Mouse (Mus musculus) hindbrain, embryonic 13.5 days (tissue): Measurements from ENCODE around the gene Ankrd13d. TPM values are rescaled to one million over a fixed set of nuclear protein-coding genes. Genes with fewer than 3 reads are reported as not detected.
A peak's percentile ranks its signal among the peaks of the same experiment; 100 is the strongest.

Source experiments
- ATAC-seq: fragments of 200-750 bp; cut with Nextera tagmentation; 2 replicates; pipeline ENCODE4 v1.8.0; 2017; ENCODE audit warnings: moderate TSS enrichment; ENCODE audit not compliant: low FRiP score
- H3K27ac ChIP-seq: fragments of 300-500 bp; sonication (generic); 2 replicates; pipeline ENCODE4 v1.5.1; 2015; ENCODE audit warnings: inconsistent platforms, mild to moderate bottlenecking, moderate library complexity
- H3K27me3 ChIP-seq: fragments of 300-500 bp; sonication (generic); 2 replicates; pipeline ENCODE4 v1.6.1; 2015; ENCODE audit warnings: mild to moderate bottlenecking, inconsistent platforms
- H3K36me3 ChIP-seq: fragments of 300-500 bp; sonication (generic); 2 replicates; pipeline ENCODE4 v1.6.1; 2015; ENCODE audit warnings: mild to moderate bottlenecking, inconsistent platforms
- H3K4me1 ChIP-seq: fragments of 300-500 bp; sonication (generic); replicated peaks from 2 replicates; pipeline ENCODE4 v1.6.1; 2015; ENCODE audit warnings: inconsistent platforms
- H3K4me2 ChIP-seq: fragments of 300-500 bp; sonication (generic); 2 replicates; pipeline ENCODE4 v1.6.1; 2015; ENCODE audit warnings: inconsistent platforms, mild to moderate bottlenecking, moderate library complexity
- H3K4me3 ChIP-seq: fragments of 300-500 bp; sonication (generic); 2 replicates; pipeline ENCODE4 v1.5.1; 2015; ENCODE audit warnings: mild to moderate bottlenecking, inconsistent platforms
- H3K9ac ChIP-seq: fragments of 300-500 bp; sonication (generic); 2 replicates; pipeline ENCODE4 v1.6.1; 2015; ENCODE audit warnings: mild to moderate bottlenecking, inconsistent platforms
- H3K9me3 ChIP-seq: fragments of 300-500 bp; sonication (generic); 2 replicates; pipeline ENCODE4 v1.6.1; 2016; ENCODE audit warnings: inconsistent platforms
- WGBS: fragments of 180-500 bp; shearing (Covaris S2); methylation state at CpG from one replicate; pipeline ENCODE4 v1.1.7; 2015; 5-methylcytosine and 5-hydroxymethylcytosine counted together
- polyA plus RNA-seq: library from polyadenylated mRNA; unstranded; fragments of >200 nt; fragmentation: Nextera tagmentation; extraction: Ambion mirVana; gene quantifications from 2 replicates; pipeline ENCODE4 v1.2.1, GENCODE M21; 2015

Gene Ankrd13d
- polyA plus RNA-seq, 1 experiment from 2014 or later: 29.9 TPM

GRCm38 (mm10) chr19:4309776-4310185 lies 26.8 kb upstream of the Ankrd13d start:
- H3K9me3 ChIP-seq: no peaks in the 10 kb centered on the region
- no peak overlapping the region for H3K9ac ChIP-seq
- H3K27ac ChIP-seq: no peak overlapping the region
- H3K4me2 ChIP-seq: no peak overlapping the region
- H3K36me3 ChIP-seq: peaks cover 11% of the 10 kb centered on the region
- ATAC-seq: peak; percentile 44; the same call in 1 of the 2 replicates
- H3K4me1 ChIP-seq: peaks cover 16% of the 10 kb centered on the region
- no peaks in the 10 kb centered on the region for H3K27me3 ChIP-seq
- no peak overlapping the region for H3K4me3 ChIP-seq

- Histone ChIP-seq H3K27ac (no peak overlapping the region), H3K27me3 (no peaks in the 10 kb centered on the region), H3K9ac (no peak overlapping the region), H3K36me3 (peaks cover 11% of the 10 kb centered on the region), H3K4me3 (no peak overlapping the region), H3K9me3 (no peaks in the 10 kb centered on the region), H3K4me1 (peaks cover 21% of the 10 kb centered on the region), H3K4me2 (no peak overlapping the region)
- 95% methylated on average over 4 of the region's 4 CpGs for WGBS
- no peak for ATAC-seq
Measured at GRCm38 (mm10) chr19:4309302-4309701, 26.4 kb upstream of the Ankrd13d start.

- no peaks in the 10 kb centered on the region for H3K27me3 ChIP-seq
- H3K4me1 ChIP-seq: peaks cover 52% of the 10 kb centered on the region
- ATAC-seq: peak; percentile 65
Measured at GRCm38 (mm10) chr19:4306190-4306577, 23.2 kb upstream of the Ankrd13d start, which contains the start of gene Grk2. Grk2 (minus strand) TSS chr19:4306222.

GRCm38 (mm10) chr19:4305491-4306189 lies 22.7 kb upstream of the Ankrd13d start:
- no peaks in the 10 kb centered on the region for H3K27me3 ChIP-seq
- peak overlapping the region; percentile 91 for H3K4me2 ChIP-seq
- peak overlapping the region; percentile 98 for H3K4me3 ChIP-seq
- H3K9ac ChIP-seq: peak overlapping the region; percentile 99
- no peaks in the 10 kb centered on the region for H3K9me3 ChIP-seq
- ATAC-seq: peak; percentile 37
- H3K36me3 ChIP-seq: no peaks in the 10 kb centered on the region
- under 1% methylated on average over 64 of the region's 68 CpGs for WGBS
- peak overlapping the region; percentile 84 for H3K27ac ChIP-seq
- peaks cover 57% of the 10 kb centered on the region for H3K4me1 ChIP-seq

More at GRCm38 (mm10) chr19:4306190-4306577, 23.2 kb upstream of the Ankrd13d start, which contains the start of gene Grk2:
- Histone ChIP-seq H3K9ac (peak within 1 kb of the TSS; percentile 99), H3K9me3 (no peaks in the 10 kb centered on the region), H3K4me3 (peak within 1 kb of the TSS; percentile 98), H3K4me2 (peak within 1 kb of the TSS; percentile 91), H3K36me3 (no peaks in the 10 kb centered on the region), H3K27ac (peak within 1 kb of the TSS; percentile 84)
- 0% methylated on average over 6 of the region's 46 CpGs for WGBS

- peak overlapping the region; percentile 98 for H3K4me3 ChIP-seq
- peak overlapping the region; percentile 91 for H3K4me2 ChIP-seq
- no peak overlapping the region for H3K27ac ChIP-seq
- H3K36me3 ChIP-seq: no peaks in the 10 kb centered on the region
- H3K27me3 ChIP-seq: no peaks in the 10 kb centered on the region
- 68% methylated on average over 4 of the region's 4 CpGs for WGBS
- ATAC-seq: no peak
- H3K9me3 ChIP-seq: no peaks in the 10 kb centered on the region
- peaks cover 65% of the 10 kb centered on the region for H3K4me1 ChIP-seq
- H3K9ac ChIP-seq: peak overlapping the region; percentile 99
Measured at GRCm38 (mm10) chr19:4304871-4305321, 22.0 kb upstream of the Ankrd13d start.

GRCm38 (mm10) chr19:4304251-4304821 lies 21.4 kb upstream of the Ankrd13d start:
- no peaks in the 10 kb centered on the region for H3K36me3 ChIP-seq
- peak overlapping the region; percentile 98 for H3K4me3 ChIP-seq
- H3K4me2 ChIP-seq: peak overlapping the region; percentile 91
- peaks cover 69% of the 10 kb centered on the region for H3K4me1 ChIP-seq
- H3K9ac ChIP-seq: peak overlapping the region; percentile 99; the same call in 1 of the 2 replicates
- H3K27ac ChIP-seq: no peak overlapping the region
- no peaks in the 10 kb centered on the region for H3K27me3 ChIP-seq
- H3K9me3 ChIP-seq: no peaks in the 10 kb centered on the region
- WGBS: 72% methylated on average over 5 of the region's 5 CpGs
- no peak for ATAC-seq

GRCm38 (mm10) chr19:4303640-4303995 lies 20.7 kb upstream of the Ankrd13d start:
- Histone ChIP-seq H3K4me3 (no peak overlapping the region), H3K27ac (no peak overlapping the region), H3K27me3 (no peaks in the 10 kb centered on the region), H3K36me3 (no peaks in the 10 kb centered on the region), H3K4me1 (peaks cover 72% of the 10 kb centered on the region), H3K4me2 (peak overlapping the region; percentile 91), H3K9me3 (no peaks in the 10 kb centered on the region), H3K9ac (peak overlapping the region; percentile 63; the same call in 1 of the 2 replicates)
- 94% methylated on average over 5 of the region's 5 CpGs for WGBS
- ATAC-seq: no peak

GRCm38 (mm10) chr19:4302936-4303639 lies 20.2 kb upstream of the Ankrd13d start:
- Histone ChIP-seq H3K36me3 (peaks cover 3% of the 10 kb centered on the region; the same call in 1 of the 2 replicates), H3K9me3 (no peaks in the 10 kb centered on the region), H3K4me3 (0 out of 2 replicates have a peak overlapping the region, but pooled peaks have one; percentile 8), H3K4me2 (peak overlapping the region; percentile 91), H3K9ac (peak overlapping the region; percentile 63), H3K4me1 (peaks cover 72% of the 10 kb centered on the region), H3K27ac (peak overlapping the region; percentile 86), H3K27me3 (no peaks in the 10 kb centered on the region)
- WGBS: 73% methylated on average over 7 of the region's 7 CpGs
- ATAC-seq: no peak

GRCm38 (mm10) chr19:4301735-4302651 lies 19.1 kb upstream of the Ankrd13d start:
- peak overlapping the region; percentile 8 for H3K4me3 ChIP-seq
- H3K9me3 ChIP-seq: no peaks in the 10 kb centered on the region
- WGBS: 33% methylated on average over 21 of the region's 21 CpGs
- peak; percentile 10; the same call in 1 of the 2 replicates for ATAC-seq
- H3K4me2 ChIP-seq: peak overlapping the region; percentile 91
- H3K9ac ChIP-seq: peak overlapping the region; percentile 63
- H3K27ac ChIP-seq: peak overlapping the region; percentile 86
- peaks cover 71% of the 10 kb centered on the region for H3K4me1 ChIP-seq
- no peaks in the 10 kb centered on the region for H3K27me3 ChIP-seq
- peaks cover 3% of the 10 kb centered on the region; the same call in 1 of the 2 replicates for H3K36me3 ChIP-seq

GRCm38 (mm10) chr19:4300852-4301734 lies 18.2 kb upstream of the Ankrd13d start:
- H3K4me1 ChIP-seq: peaks cover 69% of the 10 kb centered on the region
- ATAC-seq: no peak
- H3K36me3 ChIP-seq: peaks cover 3% of the 10 kb centered on the region; the same call in 1 of the 2 replicates
- H3K27me3 ChIP-seq: no peaks in the 10 kb centered on the region
- H3K4me3 ChIP-seq: peak overlapping the region; percentile 8; the same call in 1 of the 2 replicates
- WGBS: 67% methylated on average over 11 of the region's 11 CpGs
- H3K27ac ChIP-seq: peak overlapping the region; percentile 86
- peak overlapping the region; percentile 63 for H3K9ac ChIP-seq
- peak overlapping the region; percentile 91 for H3K4me2 ChIP-seq
- H3K9me3 ChIP-seq: no peaks in the 10 kb centered on the region
